Mouse (Mus musculus) G1E (cell line): ENCODE measurements around the gene Klk1.
"Not testable (repeated sequence)": the region's sequence is repeated elsewhere in the genome, so short reads cannot be mapped to it uniquely, and the experiment has no call there.

Experiments
- CTCF ChIP-seq: IDR thresholded peaks from 2 replicates; pipeline ENCODE4 v1.5.1; 2012; ENCODE audit warnings: low read depth, low read length, inconsistent platforms, mixed read lengths
- GATA1 ChIP-seq: IDR thresholded peaks from 2 replicates; pipeline ENCODE4 v1.6.1; 2012; ENCODE audit warnings: borderline replicate concordance, low read length, inconsistent platforms, mixed read lengths
- TAL1 ChIP-seq: conservative IDR thresholded peaks from 2 replicates; pipeline ENCODE4 v1.6.1; 2012; ENCODE audit warnings: low read depth, low read length, inconsistent platforms, mixed read lengths

DNA sequence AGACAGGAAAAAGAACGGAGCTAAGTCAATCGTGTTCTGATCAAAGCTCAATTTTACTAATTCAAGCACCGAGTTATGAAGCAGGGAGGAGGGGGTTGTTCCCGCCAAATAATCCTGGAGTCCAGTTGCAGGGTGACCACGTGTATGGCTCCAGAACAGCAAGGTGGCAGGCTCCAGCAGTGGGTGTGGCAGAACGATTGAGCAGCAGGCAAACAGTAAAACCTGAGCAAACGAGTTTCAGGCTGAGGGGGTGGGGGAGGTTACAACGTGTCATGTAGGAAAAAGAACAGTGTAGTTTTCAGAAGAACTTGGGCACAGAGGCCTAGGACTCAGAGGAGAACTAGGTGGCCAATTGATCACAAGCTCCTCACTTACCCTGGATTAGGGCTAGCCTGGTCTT is 38.6 kb upstream of the Klk1 start:
- not testable (repeated sequence) for TF ChIP-seq CTCF, GATA1, TAL1
